Mouse (Mus musculus): ENCODE data around the gene Siglec1. TPM values are rescaled to one million over a fixed set of nuclear protein-coding genes. Genes with fewer than 3 reads are reported as not detected.
"Not testable (repeated sequence)": the region's sequence is repeated elsewhere in the genome, so short reads cannot be mapped to it uniquely, and the experiment has no call there.

The Siglec1 gene
- total RNA-seq (2021), result under 1 TPM; 0.78 to 0.90 TPM
- long read RNA-seq, experiment 1, result 0 reads
- long read RNA-seq, experiment 2, result 0 reads

DNA sequence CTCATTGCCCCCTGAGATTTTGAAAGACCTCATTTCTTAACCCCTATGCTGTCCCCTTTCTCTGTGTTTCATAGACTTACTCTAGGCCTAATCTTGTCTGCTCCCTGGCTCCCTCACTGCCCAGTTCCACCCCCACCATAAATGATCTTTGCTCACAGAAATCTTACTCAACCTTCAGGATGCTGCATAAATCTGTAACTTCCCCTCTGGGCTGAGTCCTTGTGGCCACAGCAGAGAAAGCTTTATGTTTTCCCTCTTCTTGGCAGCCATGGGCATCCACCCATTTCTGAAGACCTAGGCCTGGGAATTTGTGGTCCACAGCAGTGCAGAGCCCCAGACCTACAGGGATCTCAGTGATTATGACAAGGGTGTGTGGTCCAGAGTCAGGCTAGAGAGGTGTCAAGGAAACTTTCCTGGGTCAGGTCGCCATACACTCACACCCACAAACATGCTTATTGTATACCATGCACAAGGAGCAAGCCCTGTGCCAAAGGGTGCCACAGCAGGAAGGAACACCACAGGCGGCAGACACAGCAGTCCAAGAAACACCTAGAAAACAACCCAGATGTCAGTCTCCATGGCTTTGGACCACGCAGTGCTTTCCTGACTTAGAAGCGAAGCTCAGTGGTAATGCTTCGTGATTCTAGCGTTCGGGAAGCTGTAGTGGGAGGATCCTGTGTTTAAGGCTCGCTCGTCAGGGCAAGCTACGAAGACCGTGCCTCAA is at the start of gene Siglec1:
Gene Siglec1, minus strand, starts transcription at position 99 of the 724 bp plus-strand sequence.
- intact Hi-C loops (cut with DNase I; ENCODE audit: low total_unique reads), result no loop called here
- no peak for DNase-seq

- no peak for DNase-seq
Observed at GRCm38 (mm10) chr2:131135521-131136139, 49.1 kb upstream of the Siglec1 start.

DNA sequence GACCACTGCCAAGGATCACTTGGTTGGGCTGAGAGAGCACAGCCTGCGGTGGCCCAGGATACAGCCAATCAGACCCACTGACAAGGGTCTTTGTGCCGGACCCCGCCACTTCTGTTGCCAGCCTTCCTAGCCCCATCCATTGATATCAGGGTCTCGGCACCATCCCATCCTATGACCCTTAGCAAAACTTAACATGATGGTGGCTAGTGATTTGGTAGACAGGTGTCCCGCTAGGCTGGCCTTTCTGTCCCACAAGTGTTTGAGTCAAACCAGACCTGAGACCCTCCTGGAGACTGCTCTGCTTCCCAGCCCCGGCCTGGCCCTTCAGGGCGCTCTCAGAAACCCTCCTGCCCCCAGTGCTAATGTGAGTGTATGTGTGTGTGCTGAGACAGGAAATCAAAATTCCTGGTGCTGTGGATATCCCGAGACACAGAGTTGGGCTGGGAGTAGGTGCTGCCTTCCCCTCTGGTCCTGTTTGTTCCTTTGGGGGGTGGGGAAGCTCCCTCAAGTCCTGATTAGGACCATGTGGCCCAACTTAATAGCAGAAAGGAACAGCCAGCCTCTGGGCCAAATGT is 48.3 kb upstream of the Siglec1 start:
- intact Hi-C loops (cut with DNase I; ENCODE audit: low total_unique reads), result no loop called here
- no peak for DNase-seq

More at GRCm38 (mm10) chr2:131135521-131136139, 49.1 kb upstream of the Siglec1 start:
- intact Hi-C loops (cut with DNase I; ENCODE audit: low total_unique reads), result no loop called here

GRCm38 (mm10) chr2:131134381-131134780 is 47.8 kb upstream of the Siglec1 start:
- intact Hi-C loops (cut with DNase I; ENCODE audit: low total_unique reads), result no loop called here
- DNase-seq, result no peak

DNA sequence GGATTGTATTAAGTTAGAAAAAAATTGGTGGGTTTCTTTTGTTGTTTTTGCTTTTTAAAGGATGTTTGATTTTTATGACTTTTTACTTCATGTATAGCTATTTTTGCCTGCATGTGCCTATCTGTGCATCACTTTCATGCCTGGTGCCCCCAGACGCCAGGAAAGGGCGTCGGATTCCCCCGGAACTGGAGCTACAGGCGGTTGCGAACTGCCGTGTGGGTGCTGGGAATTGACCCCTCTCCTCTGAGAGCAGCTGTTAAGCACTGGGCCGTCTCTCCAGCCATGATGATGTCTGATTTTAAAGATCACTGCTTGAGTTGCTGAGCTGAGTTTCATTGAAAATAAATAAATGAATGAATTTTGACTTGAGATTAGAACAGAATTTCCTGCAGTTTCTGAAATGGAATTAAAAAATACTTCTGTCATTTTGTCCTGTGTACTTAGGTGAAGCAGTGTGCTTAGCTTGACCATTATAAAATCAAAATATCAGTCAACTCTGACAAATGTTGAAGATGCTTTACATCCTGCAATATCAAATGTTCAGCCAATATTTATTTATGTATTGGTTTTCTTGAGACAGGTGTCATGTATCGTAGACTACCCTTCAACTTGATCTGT is 46.5 kb upstream of the Siglec1 start, which contains the start of gene Gm11037:
Gene Gm11037, plus strand, starts transcription at position 568 of the 618 bp plus-strand sequence.
- intact Hi-C loops (cut with DNase I; ENCODE audit: low total_unique reads), result no loop called here
- no peak for DNase-seq

- no peak for DNase-seq
- intact Hi-C loops (cut with DNase I; ENCODE audit: low total_unique reads), result no loop called here
Observed at GRCm38 (mm10) chr2:131132111-131132888, 45.7 kb upstream of the Siglec1 start.

DNA sequence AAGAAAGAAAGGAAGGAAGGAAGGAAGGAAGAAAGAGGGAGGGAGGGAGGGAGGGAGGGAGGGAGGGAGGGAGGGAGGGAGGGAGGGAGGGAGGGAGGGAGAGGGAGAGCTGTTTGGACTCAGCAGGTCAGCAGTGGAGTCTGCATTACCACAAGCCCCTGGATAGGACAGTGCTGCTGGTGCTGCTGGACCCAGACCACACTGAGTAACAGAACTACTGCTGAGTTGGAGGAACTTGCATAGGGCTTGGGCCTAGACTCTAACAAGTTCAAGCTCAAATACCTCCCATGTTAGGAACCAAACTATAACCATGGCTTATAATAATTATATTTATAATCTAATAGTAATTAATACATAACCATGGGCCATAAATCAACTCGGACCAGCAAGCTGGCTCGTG is 44.3 kb upstream of the Siglec1 start:
- no peak for DNase-seq
- intact Hi-C loops (cut with DNase I; ENCODE audit: low total_unique reads), result no loop called here

DNA sequence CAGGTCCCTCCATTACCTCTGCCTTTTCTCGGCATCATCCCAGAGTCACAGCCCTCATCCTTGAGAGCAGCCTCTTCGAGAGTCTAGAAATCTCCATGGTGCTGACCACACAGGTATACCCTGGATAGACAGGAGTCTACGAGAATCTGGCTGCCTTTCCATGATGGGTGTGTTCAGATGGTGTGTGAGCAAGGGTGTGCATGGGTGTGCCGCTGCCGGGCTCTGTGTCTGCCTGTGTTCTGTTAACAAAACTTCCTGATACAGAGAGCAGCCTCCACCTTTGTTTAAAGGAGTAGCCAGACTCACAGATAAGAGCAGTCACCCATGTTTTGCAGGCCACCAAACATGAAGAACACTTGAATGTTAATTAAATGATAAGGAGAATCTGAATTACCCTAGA is 43.3 kb upstream of the Siglec1 start:
- intact Hi-C loops (cut with DNase I; ENCODE audit: low total_unique reads), result no loop called here
- DNase-seq, result no peak

- DNase-seq, result no peak
- intact Hi-C loops (cut with DNase I; ENCODE audit: low total_unique reads), result no loop called here
Observed at GRCm38 (mm10) chr2:131128636-131129157, 42.1 kb upstream of the Siglec1 start.

DNA sequence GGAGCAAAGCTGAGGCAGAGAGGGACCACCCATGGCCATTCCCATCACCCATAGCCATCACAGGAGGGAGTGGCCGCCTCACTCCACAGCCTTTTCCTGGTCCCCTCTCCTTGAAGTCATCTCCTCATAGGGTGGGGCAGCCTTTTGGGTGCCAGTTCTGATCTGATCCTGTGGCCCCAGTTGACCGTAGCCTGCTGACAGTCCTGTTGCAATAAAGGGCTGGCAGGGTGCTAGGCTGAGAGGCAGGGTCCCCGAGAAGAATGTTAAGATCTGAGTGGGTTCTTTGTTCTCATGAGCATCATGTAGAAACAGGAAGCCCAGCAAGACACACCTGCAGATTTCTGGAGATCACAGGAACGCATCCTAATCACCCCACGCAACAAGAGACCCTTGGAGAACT is 41.6 kb upstream of the Siglec1 start:
- intact Hi-C loops (cut with DNase I; ENCODE audit: low total_unique reads), result no loop called here
- no peak for DNase-seq

DNA sequence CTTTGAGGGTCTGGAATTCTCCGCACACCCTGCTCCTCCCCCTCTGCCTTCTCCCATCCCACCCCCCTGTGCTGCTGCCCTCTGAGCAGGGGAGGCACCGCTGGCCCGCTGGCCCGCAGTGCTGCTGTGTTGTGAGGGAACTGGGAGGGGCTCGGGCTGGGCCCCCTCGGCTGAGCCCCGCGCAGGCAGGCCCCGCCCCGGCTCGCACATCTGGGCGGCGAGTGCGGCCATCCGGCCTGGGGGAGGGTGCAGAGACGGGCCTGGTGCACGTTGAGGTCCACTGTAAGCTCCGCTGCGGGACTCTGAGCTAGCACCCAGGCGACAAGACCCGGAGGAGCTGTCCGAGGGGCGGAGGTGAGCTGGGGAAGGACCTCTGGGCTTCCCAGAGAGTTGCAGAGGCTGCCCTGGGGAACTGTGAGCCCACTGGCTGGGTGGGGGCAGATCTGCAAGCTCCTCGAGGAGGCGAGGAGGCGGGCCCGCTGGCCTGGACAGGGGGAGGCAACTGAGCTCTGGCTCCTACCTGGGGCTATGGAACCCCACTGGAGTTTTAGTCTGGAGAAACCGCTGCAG is 40.7 kb upstream of the Siglec1 start, which contains the start of gene Hspa12b:
Gene Hspa12b, plus strand, starts transcription at position 120 of the 570 bp plus-strand sequence.
- peak; percentile 78 for DNase-seq
- intact Hi-C loops (cut with DNase I; ENCODE audit: low total_unique reads), result no loop called here

DNA sequence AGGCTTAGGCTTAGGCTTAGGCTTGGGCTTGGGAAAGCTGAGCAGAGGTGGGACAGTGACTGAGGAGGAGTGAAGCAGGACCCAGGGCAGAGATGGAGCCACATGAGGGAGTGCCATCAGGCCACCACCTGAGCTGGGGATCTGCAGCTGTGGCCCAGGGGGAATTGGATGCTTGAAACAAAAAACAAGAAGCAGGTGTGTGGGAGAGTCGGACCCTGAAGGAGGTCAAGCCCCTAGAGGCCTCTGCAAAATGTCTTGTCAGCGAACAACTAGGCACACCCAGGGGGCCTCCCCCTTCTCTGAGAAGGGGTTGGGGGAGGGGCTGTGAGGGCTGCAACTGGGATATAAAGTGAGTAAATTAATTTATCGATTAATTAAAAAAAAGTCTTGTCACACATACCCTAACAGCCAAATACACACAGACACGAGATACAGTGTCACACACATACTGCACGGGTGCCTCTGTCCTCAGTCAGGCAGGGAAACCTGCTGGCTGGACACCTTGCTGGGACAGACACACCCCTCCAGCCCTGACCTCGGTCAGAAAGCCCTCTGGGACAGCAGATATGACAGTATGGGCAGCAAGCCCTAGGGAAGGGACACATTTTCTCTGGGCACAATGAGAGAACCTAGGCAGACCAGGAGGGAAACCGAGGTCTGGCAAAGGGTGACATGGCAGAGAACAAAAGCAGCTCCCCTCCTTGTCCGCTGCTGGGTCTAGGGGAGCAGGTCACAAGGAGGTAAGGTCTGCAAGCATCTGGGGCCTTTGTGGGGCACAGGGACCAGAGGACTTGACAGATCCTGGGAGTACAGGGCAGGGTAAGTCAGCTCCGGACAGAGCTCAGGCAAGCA is 39.6 kb upstream of the Siglec1 start:
- DNase-seq, result no peak
- intact Hi-C loops (cut with DNase I; ENCODE audit: low total_unique reads), result no loop called here

- no peak for DNase-seq
- intact Hi-C loops (cut with DNase I; ENCODE audit: low total_unique reads), result no loop called here
Observed at GRCm38 (mm10) chr2:131125157-131125963, 38.8 kb upstream of the Siglec1 start.

- DNase-seq, result no peak
- intact Hi-C loops (cut with DNase I; ENCODE audit: low total_unique reads), result no loop called here
Observed at GRCm38 (mm10) chr2:131124166-131124565, 37.6 kb upstream of the Siglec1 start.

DNA sequence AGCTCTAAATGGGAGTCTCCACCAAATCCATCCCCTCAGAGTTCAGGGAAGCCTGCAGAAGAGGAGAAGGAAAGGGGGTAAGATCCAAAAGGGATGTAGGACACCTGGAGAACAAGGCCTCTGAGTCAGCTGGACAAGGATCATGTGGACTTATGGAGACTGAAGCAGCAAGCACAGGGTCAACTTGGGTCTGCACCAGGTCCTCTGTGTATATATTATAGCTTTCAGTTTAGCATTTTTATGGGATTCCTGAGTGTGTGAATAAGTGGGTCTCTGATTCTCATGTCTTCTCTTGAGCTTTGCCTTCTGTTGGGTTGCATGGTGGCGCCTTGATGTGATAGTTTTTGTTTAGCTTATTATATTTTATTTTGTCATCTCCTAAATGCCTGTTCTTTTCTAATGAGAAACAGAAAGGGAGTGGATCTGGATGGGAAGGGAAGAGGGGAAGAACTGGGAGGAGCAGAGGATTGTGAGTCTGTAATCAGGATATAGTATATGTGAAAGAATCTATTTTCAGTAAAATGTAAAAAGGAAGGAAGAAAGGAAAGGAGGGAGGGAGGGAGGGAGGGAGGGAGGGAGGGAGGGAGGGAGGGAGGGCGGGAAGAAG is 32.5 kb upstream of the Siglec1 start:
- no peak for DNase-seq
- intact Hi-C loops (cut with DNase I; ENCODE audit: low total_unique reads), result no loop called here

GRCm38 (mm10) chr2:131105989-131106388 is 19.4 kb upstream of the Siglec1 start:
- no peak for DNase-seq
- intact Hi-C loops (cut with DNase I; ENCODE audit: low total_unique reads), result no loop called here

- intact Hi-C loops (cut with DNase I; ENCODE audit: low total_unique reads); DNase-seq: not testable (repeated sequence)
Observed at GRCm38 (mm10) chr2:131105061-131105460, 18.5 kb upstream of the Siglec1 start.

All from gastrocnemius, postnatal 14 days (tissue).